Mouse (Mus musculus): Measurements from ENCODE around the gene Cpa5. TPM values are rescaled to one million over a fixed set of nuclear protein-coding genes. Genes with fewer than 3 reads are reported as not detected.

Cpa5 gene
- not detected for total RNA-seq (2023)

DNA sequence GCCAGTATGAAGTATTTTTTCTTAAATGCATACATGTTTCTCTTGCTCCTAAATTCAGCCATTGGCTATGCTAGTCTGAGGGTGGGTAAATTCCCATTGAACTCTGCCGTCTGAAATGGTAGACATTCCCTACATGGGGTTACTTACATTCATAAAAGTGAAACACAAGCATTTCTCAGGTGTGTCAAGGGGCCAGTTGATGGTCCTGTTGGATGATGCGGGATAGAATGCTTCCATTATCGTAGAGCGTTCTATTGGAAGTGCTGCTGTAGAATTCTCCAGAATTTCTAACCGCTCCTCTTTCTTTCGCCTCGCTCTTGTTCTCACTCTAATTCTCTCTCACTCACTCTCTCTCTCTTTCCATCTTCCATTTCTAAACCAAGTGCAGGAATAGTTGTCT, at the start of gene Cpa5:
Gene Cpa5 (plus strand): TSS at position 301 of the 400 bp plus-strand sequence.

GRCm38 (mm10) chr6:30568069-30568468, 42.7 kb upstream of the Cpa5 start, which contains the start of gene Cpa4:
Gene Cpa4, plus strand, starts transcription at chr6:30568369.

GRCm38 (mm10) chr6:30638674-30639268, 28.0 kb downstream of the Cpa5 start, which contains the start of gene Cpa1:
Gene Cpa1, plus strand, starts transcription at chr6:30639218.

Other genes starting within 250 kb of the Cpa5 start
- gene Zc3hc1, start 220.0 kb upstream of the Cpa5 start, total RNA-seq (2023): 40.8 TPM
- 18.9 TPM for gene Klhdc10, start 209.1 kb upstream of the Cpa5 start, total RNA-seq (2023)
- 34.3 TPM for gene Tmem209, start 101.2 kb upstream of the Cpa5 start, total RNA-seq (2023)
- 0.85 TPM for gene Ssmem1, start 101.2 kb upstream of the Cpa5 start, total RNA-seq (2023)
- not detected for gene Cpa2, start 69.4 kb upstream of the Cpa5 start, total RNA-seq (2023)
- not detected for gene Cpa4, start 42.6 kb upstream of the Cpa5 start, total RNA-seq (2023)
- 0.35 TPM for gene Cpa1, start 28.2 kb downstream of the Cpa5 start, total RNA-seq (2023)
- 6.1 TPM for gene Cep41, start 82.7 kb downstream of the Cpa5 start, total RNA-seq (2023)
- 0.23 TPM for gene Mest, start 112.5 kb downstream of the Cpa5 start, total RNA-seq (2023)